Mouse (Mus musculus): ENCODE results near the gene Tm9sf4. TPM values are rescaled to one million over a fixed set of nuclear protein-coding genes. Genes with fewer than 3 reads are reported as not detected.

Gene Tm9sf4
- polyA plus RNA-seq, 2 experiments = 73.4 to 100 TPM

DNA sequence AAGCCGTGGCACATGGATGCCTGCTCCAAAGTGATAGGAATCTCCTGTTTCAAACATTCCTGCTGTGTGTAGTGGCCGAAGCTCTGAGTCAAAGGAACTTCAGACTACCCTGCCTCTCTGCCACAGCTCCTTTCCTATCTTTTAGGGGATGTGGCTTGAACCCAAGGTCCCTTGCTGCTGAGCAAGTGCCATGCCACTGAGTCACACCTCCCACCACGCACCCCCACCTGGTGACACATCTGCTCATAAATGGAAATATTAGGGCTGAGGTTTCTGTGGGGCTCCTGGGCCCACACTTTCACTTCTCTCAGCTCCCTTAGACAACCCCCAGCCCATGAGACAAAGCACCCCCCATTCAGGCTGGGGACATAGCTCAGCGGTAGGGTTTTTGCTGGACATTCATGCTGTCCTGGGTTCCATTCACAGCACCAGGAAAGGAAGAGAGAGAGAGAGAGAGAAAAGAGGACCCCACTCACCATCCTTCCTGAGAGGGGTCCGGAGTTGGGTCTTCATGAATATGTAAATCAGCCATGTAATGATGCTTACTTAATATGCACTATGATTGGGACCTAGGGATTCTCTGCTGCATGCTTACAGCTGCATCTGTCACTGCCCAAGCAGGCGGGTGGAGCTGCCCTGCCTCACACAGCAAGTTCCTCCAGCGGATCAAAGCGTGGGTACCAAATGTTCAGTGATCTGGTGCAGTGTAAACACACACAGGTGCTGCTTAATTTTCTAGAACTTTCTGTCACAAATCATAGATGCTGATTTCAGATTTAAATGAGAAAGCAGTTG lies 39.1 kb upstream of the Tm9sf4 start:
- Histone ChIP-seq H3K4me3 (replicated peaks; ENCODE audit: low read length) (no peak overlapping the region), H3K9me3 (ENCODE audit: control insufficient read depth, low read length) (no peaks in the 10 kb centered on the region), H3K36me3 (ENCODE audit: control insufficient read depth, insufficient read depth, low read length) (no peaks in the 10 kb centered on the region), H3K27ac (replicated peaks; ENCODE audit: low read depth, low read length) (no peak overlapping the region), H3K9ac (ENCODE audit: low read depth, low read length, severe bottlenecking) (no peak overlapping the region), H3K4me2 (replicated peaks; ENCODE audit: low read depth, low read length, severe bottlenecking) (no peak overlapping the region), H3K4me1 (ENCODE audit: control insufficient read depth, insufficient read depth, low read length) (no peaks in the 10 kb centered on the region), H3K27me3 (ENCODE audit: control insufficient read depth, insufficient read depth, low read length) (no peaks in the 10 kb centered on the region)
- no peak for TF ChIP-seq POLR2A (IDR thresholded peaks at IDR 0.05; ENCODE audit: borderline replicate concordance, extremely low read depth, insufficient read depth, insufficient read length)
- ATAC-seq (ENCODE audit: low FRiP score, low read depth) (no peak), DNase-seq (ENCODE audit: low spot score) (no peak)
- WGBS = 70% methylated on average over 8 of the region's 8 CpGs

DNA sequence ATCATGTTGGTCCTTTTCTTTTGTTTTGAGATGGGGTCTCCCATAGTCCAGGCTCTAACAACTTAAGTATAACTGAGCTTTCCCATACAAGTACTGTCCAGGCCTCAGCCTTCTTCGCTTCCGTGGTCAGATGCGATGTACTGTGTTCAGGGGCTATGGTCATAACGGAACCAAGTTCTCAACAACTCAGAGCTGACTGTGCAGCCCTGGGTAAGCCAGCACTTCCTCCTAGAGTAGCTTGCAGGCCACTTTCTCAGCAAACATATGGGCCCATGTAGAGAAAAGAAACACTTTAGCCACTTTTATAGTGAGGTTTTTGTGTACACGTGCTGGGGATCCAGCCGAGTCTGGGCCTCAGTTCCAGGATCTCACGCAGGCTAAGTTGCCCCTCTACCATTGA lies 38.4 kb upstream of the Tm9sf4 start:
- Histone ChIP-seq H3K9me3 (ENCODE audit: control insufficient read depth, low read length) (no peaks in the 10 kb centered on the region), H3K4me3 (replicated peaks; ENCODE audit: low read length) (no peak overlapping the region), H3K27me3 (ENCODE audit: control insufficient read depth, insufficient read depth, low read length) (no peaks in the 10 kb centered on the region), H3K27ac (replicated peaks; ENCODE audit: low read depth, low read length) (no peak overlapping the region), H3K9ac (ENCODE audit: low read depth, low read length, severe bottlenecking) (no peak overlapping the region), H3K4me2 (replicated peaks; ENCODE audit: low read depth, low read length, severe bottlenecking) (no peak overlapping the region), H3K4me1 (ENCODE audit: control insufficient read depth, insufficient read depth, low read length) (no peaks in the 10 kb centered on the region), H3K36me3 (ENCODE audit: control insufficient read depth, insufficient read depth, low read length) (no peaks in the 10 kb centered on the region)
- ATAC-seq (ENCODE audit: low FRiP score, low read depth) (no peak), DNase-seq (ENCODE audit: low spot score) (no peak)
- WGBS = 89% methylated on average over 7 of the region's 7 CpGs
- no peak for TF ChIP-seq POLR2A (IDR thresholded peaks at IDR 0.05; ENCODE audit: borderline replicate concordance, extremely low read depth, insufficient read depth, insufficient read length)

DNA sequence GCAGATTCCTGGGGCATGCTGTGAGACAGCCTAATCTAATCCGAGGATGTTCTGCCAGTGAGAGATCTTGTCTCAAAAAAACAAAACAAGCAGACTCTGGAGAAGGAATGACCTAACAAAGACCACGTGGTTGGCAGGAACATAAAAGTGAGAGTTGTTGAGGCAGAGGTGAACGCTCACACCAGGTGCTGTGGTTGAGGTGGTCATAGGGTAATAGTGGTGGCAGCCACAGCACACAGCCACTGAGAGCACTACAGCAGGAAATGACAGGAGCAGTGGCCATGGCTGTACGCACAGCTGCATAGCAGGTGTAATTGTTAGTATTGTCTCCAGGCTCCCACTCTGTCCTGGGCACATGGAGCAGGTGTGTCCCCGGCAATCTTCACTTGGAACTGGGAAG lies 35.2 kb upstream of the Tm9sf4 start:
- 48% methylated on average over 5 of the region's 5 CpGs for WGBS
- no peak for TF ChIP-seq POLR2A (IDR thresholded peaks at IDR 0.05; ENCODE audit: borderline replicate concordance, extremely low read depth, insufficient read depth, insufficient read length)

DNA sequence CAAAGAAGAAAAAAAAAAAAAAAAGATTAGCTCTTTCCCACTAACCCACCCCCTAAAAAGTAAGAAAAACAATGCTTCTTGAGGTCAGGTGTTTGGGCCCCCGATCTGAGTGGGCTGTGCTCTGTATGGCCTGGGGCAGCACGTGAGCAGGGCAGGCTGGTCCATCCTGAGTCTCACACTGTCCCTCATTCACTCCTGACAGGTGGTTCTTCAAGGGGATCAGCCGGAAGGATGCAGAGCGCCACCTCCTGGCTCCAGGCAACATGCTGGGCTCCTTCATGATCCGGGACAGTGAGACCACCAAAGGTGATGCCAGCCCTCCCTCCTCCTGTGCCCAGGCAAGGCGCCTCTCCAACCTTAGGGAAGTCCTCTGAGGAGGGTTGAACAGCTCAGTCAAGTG lies 30.1 kb upstream of the Tm9sf4 start:
- ATAC-seq (ENCODE audit: low FRiP score, low read depth) (no peak), DNase-seq (ENCODE audit: low spot score) (no peak)
- Histone ChIP-seq H3K9ac (ENCODE audit: low read depth, low read length, severe bottlenecking) (no peak overlapping the region), H3K36me3 (ENCODE audit: control insufficient read depth, insufficient read depth, low read length) (no peaks in the 10 kb centered on the region), H3K4me2 (replicated peaks; ENCODE audit: low read depth, low read length, severe bottlenecking) (no peak overlapping the region), H3K4me1 (ENCODE audit: control insufficient read depth, insufficient read depth, low read length) (no peaks in the 10 kb centered on the region), H3K4me3 (replicated peaks; ENCODE audit: low read length) (no peak overlapping the region), H3K9me3 (ENCODE audit: control insufficient read depth, low read length) (no peaks in the 10 kb centered on the region), H3K27ac (replicated peaks; ENCODE audit: low read depth, low read length) (no peak overlapping the region), H3K27me3 (ENCODE audit: control insufficient read depth, insufficient read depth, low read length) (no peaks in the 10 kb centered on the region)
- WGBS = 34% methylated on average over 6 of the region's 6 CpGs
- no peak for TF ChIP-seq POLR2A (IDR thresholded peaks at IDR 0.05; ENCODE audit: borderline replicate concordance, extremely low read depth, insufficient read depth, insufficient read length)

More for the DNA sequence above, 35.2 kb upstream of the Tm9sf4 start:
- Histone ChIP-seq H3K27ac (replicated peaks; ENCODE audit: low read depth, low read length) (no peak overlapping the region), H3K4me1 (ENCODE audit: control insufficient read depth, insufficient read depth, low read length) (no peaks in the 10 kb centered on the region), H3K4me3 (replicated peaks; ENCODE audit: low read length) (no peak overlapping the region), H3K4me2 (replicated peaks; ENCODE audit: low read depth, low read length, severe bottlenecking) (no peak overlapping the region), H3K9me3 (ENCODE audit: control insufficient read depth, low read length) (no peaks in the 10 kb centered on the region), H3K36me3 (ENCODE audit: control insufficient read depth, insufficient read depth, low read length) (no peaks in the 10 kb centered on the region), H3K27me3 (ENCODE audit: control insufficient read depth, insufficient read depth, low read length) (no peaks in the 10 kb centered on the region), H3K9ac (ENCODE audit: low read depth, low read length, severe bottlenecking) (no peak overlapping the region)
- DNase-seq (ENCODE audit: low spot score) (no peak), ATAC-seq (ENCODE audit: low FRiP score, low read depth) (no peak)

DNA sequence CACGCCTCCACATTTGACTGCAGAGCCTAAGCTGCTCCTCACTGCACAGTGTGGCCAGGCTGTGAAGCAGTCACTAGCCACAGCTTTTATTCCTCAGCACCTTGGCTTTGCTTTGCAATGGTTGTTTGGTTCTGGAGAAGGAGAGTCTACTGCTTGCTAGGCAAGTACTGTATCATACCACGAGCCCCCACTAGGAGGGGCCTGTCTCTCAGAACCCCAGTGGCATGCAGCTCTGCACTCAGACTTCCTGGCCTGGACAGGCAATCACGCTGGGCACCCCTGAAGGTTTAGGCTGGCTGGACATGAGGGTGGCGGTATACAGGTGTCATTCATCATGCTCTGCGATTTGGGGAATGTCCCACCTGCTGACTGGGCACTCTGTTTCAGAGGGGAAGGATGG lies 26.9 kb upstream of the Tm9sf4 start:
- Histone ChIP-seq H3K36me3 (ENCODE audit: control insufficient read depth, insufficient read depth, low read length) (no peaks in the 10 kb centered on the region), H3K4me1 (ENCODE audit: control insufficient read depth, insufficient read depth, low read length) (no peaks in the 10 kb centered on the region), H3K4me3 (replicated peaks; ENCODE audit: low read length) (no peak overlapping the region), H3K9ac (ENCODE audit: low read depth, low read length, severe bottlenecking) (no peak overlapping the region), H3K27ac (replicated peaks; ENCODE audit: low read depth, low read length) (no peak overlapping the region), H3K27me3 (ENCODE audit: control insufficient read depth, insufficient read depth, low read length) (no peaks in the 10 kb centered on the region), H3K4me2 (replicated peaks; ENCODE audit: low read depth, low read length, severe bottlenecking) (no peak overlapping the region), H3K9me3 (ENCODE audit: control insufficient read depth, low read length) (no peaks in the 10 kb centered on the region)
- ATAC-seq (ENCODE audit: low FRiP score, low read depth) (no peak), DNase-seq (ENCODE audit: low spot score) (no peak)
- 28% methylated on average over 5 of the region's 5 CpGs for WGBS
- no peak for TF ChIP-seq POLR2A (IDR thresholded peaks at IDR 0.05; ENCODE audit: borderline replicate concordance, extremely low read depth, insufficient read depth, insufficient read length)
